Mouse (Mus musculus) adrenal gland, postnatal 25 days (tissue): ENCODE results near the gene Spns1. TPM values are rescaled to one million over a fixed set of nuclear protein-coding genes. Genes with fewer than 3 reads are reported as not detected.

Source experiments
- DNase-seq: peaks from one replicate; pipeline ENCODE4 v3.0.0; 2021; ENCODE audit warnings: mixed read lengths
- total RNA-seq: library from RNA; stranded (reverse); gene quantifications from 2 replicates; pipeline ENCODE4 v1.2.3, GENCODE M21; 2021

Gene Spns1
- total RNA-seq, 1 experiment from 2014 or later = 54.8 TPM

GRCm38 (mm10) chr7:126369393-126369792 is 7.9 kb downstream of the Spns1 start, which contains the start of gene Lat:
TSS of gene Lat (minus strand) at chr7:126369570.
- DNase-seq = no peak

GRCm38 (mm10) chr7:126368367-126368766 is 8.9 kb downstream of the Spns1 start:
- no peak for DNase-seq

GRCm38 (mm10) chr7:126367636-126368035 is 9.6 kb downstream of the Spns1 start:
- DNase-seq = no peak

- DNase-seq = no peak
Measured at GRCm38 (mm10) chr7:126363038-126363437, 14.2 kb downstream of the Spns1 start.

GRCm38 (mm10) chr7:126359049-126359448 is 18.2 kb downstream of the Spns1 start:
- DNase-seq = no peak

GRCm38 (mm10) chr7:126358413-126358812 is 18.8 kb downstream of the Spns1 start:
- no peak for DNase-seq

- DNase-seq = no peak
Measured at GRCm38 (mm10) chr7:126357838-126358237, 19.4 kb downstream of the Spns1 start.

- no peak for DNase-seq
Measured at GRCm38 (mm10) chr7:126356793-126357591, 20.3 kb downstream of the Spns1 start.

GRCm38 (mm10) chr7:126355847-126356597 is 21.2 kb downstream of the Spns1 start:
- no peak for DNase-seq

GRCm38 (mm10) chr7:126354738-126355614 is 22.3 kb downstream of the Spns1 start:
- no peak for DNase-seq

- no peak for DNase-seq
Measured at GRCm38 (mm10) chr7:126353994-126354365, 23.3 kb downstream of the Spns1 start.

- DNase-seq = no peak
Measured at GRCm38 (mm10) chr7:126353251-126353993, 23.8 kb downstream of the Spns1 start.

- no peak for DNase-seq
Measured at GRCm38 (mm10) chr7:126351419-126351951, 25.8 kb downstream of the Spns1 start.

GRCm38 (mm10) chr7:126350748-126351418 is 26.4 kb downstream of the Spns1 start:
- DNase-seq = no peak

GRCm38 (mm10) chr7:126348293-126348692 is 29.0 kb downstream of the Spns1 start:
- no peak for DNase-seq

- no peak for DNase-seq
Measured at GRCm38 (mm10) chr7:126347098-126347497, 30.2 kb downstream of the Spns1 start.

- DNase-seq = no peak
Measured at GRCm38 (mm10) chr7:126345969-126346368, 31.3 kb downstream of the Spns1 start.

- no peak for DNase-seq
Measured at GRCm38 (mm10) chr7:126345557-126345956, 31.7 kb downstream of the Spns1 start.

- no peak for DNase-seq
Measured at GRCm38 (mm10) chr7:126340896-126341295, 36.4 kb downstream of the Spns1 start.

- DNase-seq = no peak
Measured at GRCm38 (mm10) chr7:126340206-126340618, 37.0 kb downstream of the Spns1 start.

- DNase-seq = no peak
Measured at GRCm38 (mm10) chr7:126339521-126339971, 37.7 kb downstream of the Spns1 start.
